Mouse (Mus musculus): ENCODE results near the gene Ap4b1.
A peak's percentile ranks its signal among the peaks of the same experiment; 100 is the strongest.

DNA sequence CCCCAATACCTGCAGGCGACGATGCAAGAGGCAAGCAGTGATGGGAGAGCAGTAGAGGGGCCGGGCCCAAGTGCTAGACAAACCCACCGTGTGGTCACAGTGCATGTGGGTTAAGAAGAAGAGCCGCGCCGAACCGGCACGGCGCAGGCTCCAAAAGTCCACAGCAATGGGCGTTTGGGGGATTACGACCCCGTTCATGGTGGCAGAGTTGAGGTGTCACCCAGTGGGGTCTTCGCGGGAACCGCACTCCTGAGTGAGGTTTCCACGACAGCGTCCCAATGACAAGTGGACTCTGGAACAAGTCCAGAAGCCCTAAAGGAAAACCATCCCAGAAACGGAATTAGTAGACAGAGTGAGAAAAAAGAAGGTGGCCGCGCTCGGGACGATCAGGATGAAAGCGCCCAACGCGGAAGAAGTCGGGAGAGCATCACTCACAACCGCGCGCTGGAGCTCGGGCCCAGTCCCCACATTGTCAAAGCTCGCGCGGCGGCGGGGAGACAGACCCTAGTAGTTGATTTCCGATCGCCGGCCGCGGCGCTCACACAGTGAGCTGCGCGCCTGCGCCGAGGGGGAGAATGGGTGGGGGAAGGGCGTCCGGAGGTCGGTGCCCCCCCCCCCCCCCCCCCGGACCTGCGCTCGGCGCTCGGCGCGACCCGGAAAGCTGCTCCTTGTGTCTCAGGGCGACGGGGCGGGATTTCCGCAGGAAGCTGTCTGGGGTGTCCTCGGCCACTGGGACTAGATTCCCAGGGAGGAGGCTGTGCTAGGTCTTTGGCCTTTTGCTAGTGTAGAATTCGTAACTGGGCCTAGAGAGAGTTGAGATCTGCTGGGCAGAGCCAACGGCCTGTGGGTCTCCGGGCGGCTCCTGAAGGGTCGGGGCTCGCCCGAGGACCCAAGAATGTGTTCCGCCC is at the start of gene Ap4b1, which contains the start of the genes Dclre1b and Gm43064:
- no peak for TF ChIP-seq CTCF (IDR thresholded peaks at IDR 0.05; ENCODE audit: borderline replicate concordance, insufficient read depth, low read length)
- TF ChIP-seq POLR2A (IDR thresholded peaks at IDR 0.05; ENCODE audit: low read depth, low read length): peak; percentile 88

All from embryonic fibroblast, embryonic 13.5 days (primary cell).